Mouse (Mus musculus): ENCODE measurements around the gene Wbp1l. TPM values are rescaled to one million over a fixed set of nuclear protein-coding genes. Genes with fewer than 3 reads are reported as not detected.

Gene Wbp1l
- total RNA-seq (2014; rRNA removed) (44.2 and 44.8 TPM in 2 replicates), polyA plus RNA-seq (2015; fragmentation: Nextera tagmentation; extraction: Ambion mirVana) (27.1 and 27.8 TPM in 2 replicates)

GRCm38 (mm10) chr19:46598720-46599252 is at the start of gene Wbp1l:
Gene Wbp1l, plus strand, starts transcription at chr19:46599084.
- peak; percentile 99 for DNase-seq (ENCODE audit: low spot score)
- no peaks in the 10 kb centered on the region for H3K9me3 ChIP-seq (ENCODE audit: low read length)
- H3K36me3 ChIP-seq (ENCODE audit: insufficient read depth, low read length), result peaks cover 9% of the 10 kb centered on the region
- 0% methylated on average over 22 of the region's 22 CpGs for WGBS
- peak within 1 kb of the TSS; percentile 91 for H3K9ac ChIP-seq (replicated peaks; ENCODE audit: low read length, poor library complexity, severe bottlenecking)
- no peaks in the 10 kb centered on the region for H3K27me3 ChIP-seq (ENCODE audit: insufficient read depth, low read length)
- peak; percentile 98 for ATAC-seq (ENCODE audit: low FRiP score)
- H3K4me1 ChIP-seq (ENCODE audit: insufficient read depth, low read length), result no peaks in the 10 kb centered on the region
- TF ChIP-seq CTCF (IDR thresholded peaks at IDR 0.05), result no peak
- peak within 1 kb of the TSS; percentile 62 for H3K27ac ChIP-seq (ENCODE audit: low read depth, low read length)
- peak within 1 kb of the TSS; percentile 88 for H3K4me3 ChIP-seq (ENCODE audit: low read depth, low read length)
- peak within 1 kb of the TSS; percentile 88 for H3K4me2 ChIP-seq (ENCODE audit: low read depth, low read length, poor library complexity, severe bottlenecking)

GRCm38 (mm10) chr19:46550385-46550784 is 48.5 kb upstream of the Wbp1l start:
- no peak for DNase-seq (ENCODE audit: low spot score)

GRCm38 (mm10) chr19:46552496-46552895 is 46.4 kb upstream of the Wbp1l start:
- no peaks in the 10 kb centered on the region for H3K9me3 ChIP-seq (ENCODE audit: low read length)
- no peak overlapping the region for H3K4me3 ChIP-seq (ENCODE audit: low read depth, low read length)
- 98% methylated on average over 3 of the region's 4 CpGs for WGBS
- DNase-seq (ENCODE audit: low spot score) (no peak), ATAC-seq (ENCODE audit: low FRiP score) (no peak)
- H3K36me3 ChIP-seq (ENCODE audit: insufficient read depth, low read length), result peaks cover 29% of the 10 kb centered on the region
- no peaks in the 10 kb centered on the region for H3K27me3 ChIP-seq (ENCODE audit: insufficient read depth, low read length)
- H3K27ac ChIP-seq (ENCODE audit: low read depth, low read length), result no peak overlapping the region
- TF ChIP-seq CTCF (IDR thresholded peaks at IDR 0.05), result no peak
- H3K9ac ChIP-seq (replicated peaks; ENCODE audit: low read length, poor library complexity, severe bottlenecking), result no peak overlapping the region
- H3K4me1 ChIP-seq (ENCODE audit: insufficient read depth, low read length), result no peaks in the 10 kb centered on the region
- H3K4me2 ChIP-seq (ENCODE audit: low read depth, low read length, poor library complexity, severe bottlenecking), result no peak overlapping the region

More at GRCm38 (mm10) chr19:46550385-46550784, 48.5 kb upstream of the Wbp1l start:
- H3K4me1 ChIP-seq (ENCODE audit: insufficient read depth, low read length), result no peaks in the 10 kb centered on the region
- 83% methylated on average over 4 of the region's 4 CpGs for WGBS
- H3K4me2 ChIP-seq (ENCODE audit: low read depth, low read length, poor library complexity, severe bottlenecking), result no peak overlapping the region
- TF ChIP-seq CTCF (IDR thresholded peaks at IDR 0.05), result no peak
- H3K27ac ChIP-seq (ENCODE audit: low read depth, low read length), result no peak overlapping the region
- H3K4me3 ChIP-seq (ENCODE audit: low read depth, low read length), result no peak overlapping the region
- ATAC-seq (ENCODE audit: low FRiP score), result no peak
- no peak overlapping the region for H3K9ac ChIP-seq (replicated peaks; ENCODE audit: low read length, poor library complexity, severe bottlenecking)
- peaks cover 27% of the 10 kb centered on the region for H3K36me3 ChIP-seq (ENCODE audit: insufficient read depth, low read length)
- H3K27me3 ChIP-seq (ENCODE audit: insufficient read depth, low read length), result no peaks in the 10 kb centered on the region
- no peaks in the 10 kb centered on the region for H3K9me3 ChIP-seq (ENCODE audit: low read length)

GRCm38 (mm10) chr19:46553541-46553955 is 45.3 kb upstream of the Wbp1l start:
- Histone ChIP-seq H3K9me3 (ENCODE audit: low read length) (no peaks in the 10 kb centered on the region), H3K27me3 (ENCODE audit: insufficient read depth, low read length) (no peaks in the 10 kb centered on the region), H3K4me2 (ENCODE audit: low read depth, low read length, poor library complexity, severe bottlenecking) (no peak overlapping the region), H3K4me3 (ENCODE audit: low read depth, low read length) (no peak overlapping the region), H3K27ac (ENCODE audit: low read depth, low read length) (0 out of 2 replicates have a peak overlapping the region, but pooled peaks have one; percentile 32), H3K36me3 (ENCODE audit: insufficient read depth, low read length) (peaks cover 32% of the 10 kb centered on the region), H3K9ac (replicated peaks; ENCODE audit: low read length, poor library complexity, severe bottlenecking) (no peak overlapping the region), H3K4me1 (ENCODE audit: insufficient read depth, low read length) (no peaks in the 10 kb centered on the region)
- WGBS, result 43% methylated on average over 11 of the region's 11 CpGs
- DNase-seq (ENCODE audit: low spot score), result peak; percentile 80
- no peak for TF ChIP-seq CTCF (IDR thresholded peaks at IDR 0.05)
- ATAC-seq (ENCODE audit: low FRiP score), result no peak

- 83% methylated on average over 8 of the region's 8 CpGs for WGBS
- no peak for TF ChIP-seq CTCF (IDR thresholded peaks at IDR 0.05)
Observed at GRCm38 (mm10) chr19:46558009-46558408, 40.9 kb upstream of the Wbp1l start.

GRCm38 (mm10) chr19:46558631-46559030 is 40.3 kb upstream of the Wbp1l start:
- no peaks in the 10 kb centered on the region for H3K9me3 ChIP-seq (ENCODE audit: low read length)

More at GRCm38 (mm10) chr19:46558009-46558408, 40.9 kb upstream of the Wbp1l start:
- no peaks in the 10 kb centered on the region for H3K9me3 ChIP-seq (ENCODE audit: low read length)
- no peak overlapping the region for H3K9ac ChIP-seq (replicated peaks; ENCODE audit: low read length, poor library complexity, severe bottlenecking)
- no peaks in the 10 kb centered on the region for H3K4me1 ChIP-seq (ENCODE audit: insufficient read depth, low read length)
- ATAC-seq (ENCODE audit: low FRiP score) (no peak), DNase-seq (ENCODE audit: low spot score) (no peak)
- no peak overlapping the region for H3K4me2 ChIP-seq (ENCODE audit: low read depth, low read length, poor library complexity, severe bottlenecking)
- H3K27me3 ChIP-seq (ENCODE audit: insufficient read depth, low read length), result no peaks in the 10 kb centered on the region
- H3K36me3 ChIP-seq (ENCODE audit: insufficient read depth, low read length), result peaks cover 11% of the 10 kb centered on the region
- H3K27ac ChIP-seq (ENCODE audit: low read depth, low read length), result no peak overlapping the region
- no peak overlapping the region for H3K4me3 ChIP-seq (ENCODE audit: low read depth, low read length)

More at GRCm38 (mm10) chr19:46558631-46559030, 40.3 kb upstream of the Wbp1l start:
- Histone ChIP-seq H3K27me3 (ENCODE audit: insufficient read depth, low read length) (no peaks in the 10 kb centered on the region), H3K4me3 (ENCODE audit: low read depth, low read length) (no peak overlapping the region), H3K9ac (replicated peaks; ENCODE audit: low read length, poor library complexity, severe bottlenecking) (no peak overlapping the region), H3K4me2 (ENCODE audit: low read depth, low read length, poor library complexity, severe bottlenecking) (no peak overlapping the region), H3K36me3 (ENCODE audit: insufficient read depth, low read length) (peaks cover 11% of the 10 kb centered on the region), H3K4me1 (ENCODE audit: insufficient read depth, low read length) (no peaks in the 10 kb centered on the region), H3K27ac (ENCODE audit: low read depth, low read length) (no peak overlapping the region; the same call in 1 of the 2 replicates)
- TF ChIP-seq CTCF (IDR thresholded peaks at IDR 0.05), result no peak
- ATAC-seq (ENCODE audit: low FRiP score) (no peak), DNase-seq (ENCODE audit: low spot score) (no peak)
- 76% methylated on average over 12 of the region's 12 CpGs for WGBS
